Mouse (Mus musculus): ENCODE measurements around the gene Gm4491.
"Not testable (repeated sequence)": the region's sequence is repeated elsewhere in the genome, so short reads cannot be mapped to it uniquely, and the experiment has no call there.

Gene Gm4491

DNA sequence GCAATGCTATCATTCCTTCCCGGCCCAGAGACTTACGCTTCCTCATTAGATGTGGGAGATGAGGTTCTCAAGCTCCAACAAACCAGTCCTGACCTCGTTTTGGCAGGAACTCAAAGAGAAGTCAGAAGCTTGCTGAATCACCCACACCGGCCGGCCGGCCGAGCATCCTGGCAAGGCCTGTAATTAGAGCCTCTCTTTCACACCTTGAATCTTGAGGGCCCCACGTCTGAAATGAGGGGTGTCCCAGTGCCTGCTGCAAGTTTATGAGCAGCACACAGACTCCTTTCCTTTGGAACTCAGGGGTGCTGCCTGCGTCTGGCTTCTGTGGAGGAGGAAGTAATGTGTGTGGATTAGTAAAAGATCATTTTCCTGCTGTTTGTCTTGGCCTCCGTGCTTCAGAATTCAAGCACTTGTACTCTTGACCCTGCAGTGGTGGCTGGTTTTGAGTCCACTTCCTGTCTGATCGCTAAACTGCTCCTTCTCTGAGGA, 31.5 kb downstream of the Gm4491 start:
- no peak for DNase-seq (ENCODE audit: low read depth in 1 of 2, low spot score in 2 of 2)

- DNase-seq (ENCODE audit: low read depth in 1 of 2, low spot score in 2 of 2), result no peak
Measured at GRCm38 (mm10) chr14:57082863-57083262, 32.8 kb downstream of the Gm4491 start.

DNA sequence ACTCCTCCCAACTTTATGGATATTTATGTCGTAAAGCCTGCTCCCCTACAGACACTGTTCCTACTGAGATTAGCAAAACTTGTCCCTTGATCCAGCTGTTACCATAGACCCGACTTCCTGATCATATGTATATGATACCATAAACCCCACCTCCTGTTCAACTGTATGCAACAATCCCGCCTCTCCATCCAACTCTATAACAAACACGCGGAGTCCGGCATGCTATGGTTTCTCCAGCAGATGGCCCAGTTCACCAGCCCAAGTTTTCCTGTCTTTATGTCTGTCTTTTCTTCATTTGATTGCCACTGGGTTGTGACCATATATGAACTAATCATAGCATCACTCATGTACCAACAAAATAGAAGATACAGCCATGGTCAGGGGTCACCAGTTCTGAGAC, 40.1 kb downstream of the Gm4491 start:
- no peak for DNase-seq (ENCODE audit: low read depth in 1 of 2, low spot score in 2 of 2)

GRCm38 (mm10) chr14:57069906-57070305, 45.8 kb downstream of the Gm4491 start:
- DNase-seq (ENCODE audit: low read depth in 1 of 2, low spot score in 2 of 2), result not testable (repeated sequence)

- no peak for DNase-seq (ENCODE audit: low read depth in 1 of 2, low spot score in 2 of 2)
Measured at GRCm38 (mm10) chr14:57066053-57066452, 49.6 kb downstream of the Gm4491 start.

All from monocyte, adult 2 months (primary cell).